Mouse (Mus musculus): ENCODE results near the gene Zzef1. TPM values are rescaled to one million over a fixed set of nuclear protein-coding genes. Genes with fewer than 3 reads are reported as not detected.

Zzef1 gene
- 9.8 and 9.9 TPM in 2 replicates for polyA plus RNA-seq (2014; fragmentation: Nextera tagmentation; extraction: Ambion mirVana)

DNA sequence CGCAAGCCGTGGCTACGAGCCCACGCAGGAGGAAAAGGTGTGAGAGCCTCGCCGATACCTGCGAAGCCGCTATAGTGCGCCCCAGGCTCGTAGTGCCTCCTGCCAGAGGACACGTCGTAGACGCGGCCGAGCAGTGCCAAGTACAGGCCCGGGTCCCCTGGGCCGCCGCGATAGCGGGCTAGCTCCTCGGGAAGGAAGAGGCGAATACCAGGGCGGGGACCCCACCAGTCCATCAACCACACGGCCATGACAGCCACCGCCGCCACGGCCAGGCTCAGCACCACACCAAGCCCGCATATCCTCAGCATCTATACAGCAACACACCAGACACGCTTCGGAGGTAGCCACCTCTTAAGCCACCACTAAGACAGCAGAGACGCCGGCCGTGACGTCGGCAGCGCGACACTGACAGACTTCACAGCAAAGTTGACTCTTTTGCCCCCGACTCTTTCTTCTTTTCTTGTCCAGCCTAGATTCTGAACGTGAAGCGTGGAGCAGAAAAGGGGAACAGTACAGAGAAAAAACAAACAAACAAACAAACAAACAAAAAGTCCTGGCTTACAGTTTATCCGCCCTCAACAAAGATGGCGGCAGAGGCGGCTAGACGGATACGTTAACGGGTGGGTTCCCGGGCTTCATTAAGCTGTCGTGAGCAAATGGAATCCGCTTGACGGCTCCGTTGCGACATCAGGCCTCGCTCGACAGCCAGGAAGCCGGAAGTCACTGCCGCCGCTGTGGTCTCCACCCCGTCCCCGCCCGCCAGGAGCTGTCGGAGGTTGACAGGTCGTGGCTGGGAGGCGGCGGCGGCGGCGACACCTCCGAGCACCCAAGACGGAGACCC, at the start of gene Zzef1, which contains the start of gene Cyb5d2:
TSS of gene Zzef1 (plus strand) at position 772 of the 841 bp plus-strand sequence.
TSS of gene Cyb5d2 (minus strand) at position 688 of the 841 bp plus-strand sequence.
- H3K27me3 ChIP-seq (ENCODE audit: control insufficient read depth, insufficient read depth, low read length), result no peaks in the 10 kb centered on the region
- H3K4me2 ChIP-seq (ENCODE audit: low read length), result peak within 1 kb of the TSS; percentile 91
- peak; percentile 91 for ATAC-seq (ENCODE audit: insufficient number of reproducible peaks, insufficient read depth, low FRiP score, low read depth)
- peak within 1 kb of the TSS; percentile 86 for H3K4me3 ChIP-seq (ENCODE audit: control insufficient read depth in 1 of 2, insufficient read depth in 1 of 2, low read depth in 1 of 2, low read length in 2 of 2)
- 0 out of 2 replicates have a peak, but pooled peaks cover 3% of the 10 kb centered on the region for H3K36me3 ChIP-seq (ENCODE audit: control insufficient read depth, insufficient read depth, low read length)
- H3K9ac ChIP-seq (ENCODE audit: low read length), result peak within 1 kb of the TSS; percentile 88
- H3K4me1 ChIP-seq (ENCODE audit: control insufficient read depth in 2 of 2, insufficient read depth in 2 of 2, low read length in 2 of 2), result peaks cover 2 to 11% of the 10 kb centered on the region in 2 experiments; a peak in 3 of 4 replicates
- peak within 1 kb of the TSS; percentile 83 to 86 for H3K27ac ChIP-seq (replicated peaks in 1 of 2; ENCODE audit: control insufficient read depth in 1 of 2, insufficient read depth in 1 of 2, low read depth in 2 of 2, low read length in 2 of 2)
- under 1% methylated on average over 69 of the region's 69 CpGs for WGBS
- H3K9me3 ChIP-seq (ENCODE audit: control insufficient read depth, low read length), result no peaks in the 10 kb centered on the region

DNA sequence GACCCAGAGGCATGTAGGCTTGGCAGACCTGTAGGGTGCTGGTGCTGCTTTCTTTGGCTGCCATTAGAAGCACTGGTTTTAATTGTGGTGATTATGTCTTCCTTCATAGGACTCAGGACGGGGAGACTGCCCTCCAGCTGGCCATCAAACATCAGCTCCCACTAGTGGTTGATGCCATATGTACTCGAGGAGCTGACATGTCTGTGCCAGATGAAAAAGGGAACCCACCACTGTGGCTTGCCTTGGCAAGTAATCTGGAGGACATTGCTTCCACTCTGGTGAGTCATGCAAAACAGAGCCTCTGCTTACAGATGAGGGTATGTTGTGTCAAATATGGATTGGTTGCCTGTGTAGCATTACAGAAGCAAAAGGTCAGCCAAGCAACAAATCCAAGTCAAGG, 44.1 kb upstream of the Zzef1 start:
- Histone ChIP-seq H3K9ac (ENCODE audit: low read length) (no peak overlapping the region), H3K4me1 (ENCODE audit: control insufficient read depth in 2 of 2, insufficient read depth in 2 of 2, low read length in 2 of 2) (no peaks in the 10 kb centered on the region), H3K4me2 (ENCODE audit: low read length) (no peak overlapping the region), H3K27me3 (ENCODE audit: control insufficient read depth, insufficient read depth, low read length) (no peaks in the 10 kb centered on the region), H3K27ac (replicated peaks in 1 of 2; ENCODE audit: control insufficient read depth in 1 of 2, insufficient read depth in 1 of 2, low read depth in 2 of 2, low read length in 2 of 2) (no peak overlapping the region), H3K9me3 (ENCODE audit: control insufficient read depth, low read length) (no peaks in the 10 kb centered on the region), H3K36me3 (ENCODE audit: control insufficient read depth, insufficient read depth, low read length) (peaks cover 100% of the 10 kb centered on the region), H3K4me3 (ENCODE audit: control insufficient read depth in 1 of 2, insufficient read depth in 1 of 2, low read depth in 1 of 2, low read length in 2 of 2) (no peak overlapping the region)
- no peak for ATAC-seq (ENCODE audit: insufficient number of reproducible peaks, insufficient read depth, low FRiP score, low read depth)
- WGBS, result 31% methylated on average over 2 of the region's 2 CpGs

DNA sequence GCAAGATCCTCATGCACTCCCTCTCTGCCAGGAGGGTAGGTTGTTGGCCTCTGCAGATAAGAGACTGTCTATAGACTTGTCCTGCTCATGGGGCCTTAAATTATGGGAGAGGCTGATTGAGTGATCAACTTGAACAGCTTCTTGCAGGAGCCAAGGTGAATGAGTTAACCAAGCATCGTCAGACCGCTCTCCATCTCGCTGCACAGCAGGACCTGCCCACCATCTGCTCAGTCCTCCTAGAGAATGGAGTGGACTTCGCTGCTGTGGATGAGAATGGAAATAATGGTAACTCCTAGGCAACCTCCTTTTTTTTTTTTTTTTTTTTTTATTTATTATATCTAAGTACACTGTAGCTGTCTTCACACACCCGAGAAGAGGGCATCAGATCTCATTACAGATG, 37.7 kb upstream of the Zzef1 start:
- no peak for ATAC-seq (ENCODE audit: insufficient number of reproducible peaks, insufficient read depth, low FRiP score, low read depth)
- no peaks in the 10 kb centered on the region for H3K4me1 ChIP-seq (ENCODE audit: control insufficient read depth in 2 of 2, insufficient read depth in 2 of 2, low read length in 2 of 2)
- H3K9me3 ChIP-seq (ENCODE audit: control insufficient read depth, low read length), result no peaks in the 10 kb centered on the region
- no peaks in the 10 kb centered on the region for H3K27me3 ChIP-seq (ENCODE audit: control insufficient read depth, insufficient read depth, low read length)
- H3K36me3 ChIP-seq (ENCODE audit: control insufficient read depth, insufficient read depth, low read length), result peaks cover 99% of the 10 kb centered on the region
- no peak overlapping the region for H3K4me2 ChIP-seq (ENCODE audit: low read length)
- H3K27ac ChIP-seq (replicated peaks in 1 of 2; ENCODE audit: control insufficient read depth in 1 of 2, insufficient read depth in 1 of 2, low read depth in 2 of 2, low read length in 2 of 2), result no peak overlapping the region
- H3K4me3 ChIP-seq (ENCODE audit: control insufficient read depth in 1 of 2, insufficient read depth in 1 of 2, low read depth in 1 of 2, low read length in 2 of 2), result no peak overlapping the region
- 98% methylated on average over 5 of the region's 5 CpGs for WGBS
- no peak overlapping the region for H3K9ac ChIP-seq (ENCODE audit: low read length)

DNA sequence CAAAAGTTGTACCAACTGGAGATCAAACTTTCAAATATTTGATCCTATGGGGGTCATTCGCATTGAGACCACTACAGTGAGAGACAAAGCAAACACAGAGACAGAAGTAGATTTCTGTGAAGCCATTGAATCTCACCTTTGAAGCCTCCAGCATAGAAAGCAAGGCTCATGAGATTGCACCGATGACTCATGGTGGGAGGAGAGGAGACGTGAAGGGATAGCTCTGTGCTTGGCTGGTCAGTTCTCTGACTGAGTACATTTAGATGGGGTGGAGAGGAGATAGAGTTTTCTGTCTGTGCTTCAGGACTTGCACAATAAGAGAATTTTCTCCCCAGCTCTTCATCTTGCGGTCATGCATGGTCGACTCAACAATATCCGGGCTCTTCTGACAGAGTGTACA, 36.4 kb upstream of the Zzef1 start:
- WGBS, result 88% methylated on average over 6 of the region's 6 CpGs
- Histone ChIP-seq H3K27ac (replicated peaks in 1 of 2; ENCODE audit: control insufficient read depth in 1 of 2, insufficient read depth in 1 of 2, low read depth in 2 of 2, low read length in 2 of 2) (no peak overlapping the region), H3K4me1 (ENCODE audit: control insufficient read depth in 2 of 2, insufficient read depth in 2 of 2, low read length in 2 of 2) (no peaks in the 10 kb centered on the region), H3K4me2 (ENCODE audit: low read length) (no peak overlapping the region), H3K9me3 (ENCODE audit: control insufficient read depth, low read length) (no peaks in the 10 kb centered on the region), H3K9ac (ENCODE audit: low read length) (no peak overlapping the region), H3K27me3 (ENCODE audit: control insufficient read depth, insufficient read depth, low read length) (no peaks in the 10 kb centered on the region), H3K36me3 (ENCODE audit: control insufficient read depth, insufficient read depth, low read length) (peaks cover 99% of the 10 kb centered on the region), H3K4me3 (ENCODE audit: control insufficient read depth in 1 of 2, insufficient read depth in 1 of 2, low read depth in 1 of 2, low read length in 2 of 2) (no peak overlapping the region)
- no peak for ATAC-seq (ENCODE audit: insufficient number of reproducible peaks, insufficient read depth, low FRiP score, low read depth)

DNA sequence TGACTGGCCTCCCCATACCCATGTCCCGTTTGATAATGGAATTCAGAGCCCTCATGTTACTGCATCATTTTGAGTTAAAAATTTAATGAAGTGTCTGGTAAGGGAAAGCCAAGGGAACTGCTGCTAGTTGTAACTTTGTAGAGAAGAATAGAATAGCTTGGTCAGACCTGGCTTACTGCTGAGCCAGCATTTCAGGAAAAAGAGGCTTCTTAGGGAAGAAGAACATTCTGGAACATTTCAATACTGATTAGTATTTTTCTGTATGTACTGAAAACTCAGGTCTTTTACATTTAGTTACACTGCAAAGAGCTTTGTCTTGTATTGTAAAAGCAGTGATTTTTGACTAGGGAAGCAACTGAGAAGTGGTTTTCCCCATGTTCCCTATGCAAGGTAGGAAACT, 35.2 kb upstream of the Zzef1 start:
- no peak overlapping the region for H3K27ac ChIP-seq (replicated peaks in 1 of 2; ENCODE audit: control insufficient read depth in 1 of 2, insufficient read depth in 1 of 2, low read depth in 2 of 2, low read length in 2 of 2)
- no peaks in the 10 kb centered on the region for H3K9me3 ChIP-seq (ENCODE audit: control insufficient read depth, low read length)
- 76% methylated on average over 1 of the region's 1 CpGs for whole genome bisulfite sequencing
- H3K4me3 ChIP-seq (ENCODE audit: control insufficient read depth in 1 of 2, insufficient read depth in 1 of 2, low read depth in 1 of 2, low read length in 2 of 2), result no peak overlapping the region
- no peak overlapping the region for H3K4me2 ChIP-seq (ENCODE audit: low read length)
- ATAC-seq (ENCODE audit: insufficient number of reproducible peaks, insufficient read depth, low FRiP score, low read depth), result no peak
- peaks cover 90% of the 10 kb centered on the region for H3K36me3 ChIP-seq (ENCODE audit: control insufficient read depth, insufficient read depth, low read length)
- H3K27me3 ChIP-seq (ENCODE audit: control insufficient read depth, insufficient read depth, low read length), result no peaks in the 10 kb centered on the region
- no peak overlapping the region for H3K9ac ChIP-seq (ENCODE audit: low read length)
- no peaks in the 10 kb centered on the region for H3K4me1 ChIP-seq (ENCODE audit: control insufficient read depth in 2 of 2, insufficient read depth in 2 of 2, low read length in 2 of 2)

DNA sequence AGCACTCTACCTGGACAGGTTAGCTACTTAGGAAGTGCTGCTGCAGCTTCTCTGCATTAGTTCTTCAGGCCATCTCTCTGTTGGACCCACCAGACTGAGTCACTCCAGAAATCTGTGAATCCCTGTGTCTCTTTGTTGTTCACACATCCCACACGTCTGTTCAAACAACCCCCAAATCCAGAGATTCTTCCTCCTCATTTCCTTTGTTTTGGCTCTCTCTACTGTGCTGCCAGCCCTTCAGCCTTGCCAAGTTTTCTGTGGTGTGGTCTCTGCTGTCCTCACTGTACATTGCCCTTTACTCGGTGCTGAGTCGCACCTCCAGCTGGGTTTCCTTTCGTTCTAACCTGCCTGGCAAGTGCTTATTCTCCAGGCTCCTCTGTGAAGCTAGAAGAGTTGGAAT, 31.8 kb upstream of the Zzef1 start:
- Histone ChIP-seq H3K9ac (ENCODE audit: low read length) (no peak overlapping the region), H3K4me1 (ENCODE audit: control insufficient read depth in 2 of 2, insufficient read depth in 2 of 2, low read length in 2 of 2) (no peaks in the 10 kb centered on the region), H3K36me3 (ENCODE audit: control insufficient read depth, insufficient read depth, low read length) (peaks cover 78% of the 10 kb centered on the region), H3K9me3 (ENCODE audit: control insufficient read depth, low read length) (no peaks in the 10 kb centered on the region), H3K4me2 (ENCODE audit: low read length) (no peak overlapping the region), H3K4me3 (ENCODE audit: control insufficient read depth in 1 of 2, insufficient read depth in 1 of 2, low read depth in 1 of 2, low read length in 2 of 2) (no peak overlapping the region), H3K27me3 (ENCODE audit: control insufficient read depth, insufficient read depth, low read length) (no peaks in the 10 kb centered on the region), H3K27ac (replicated peaks in 1 of 2; ENCODE audit: control insufficient read depth in 1 of 2, insufficient read depth in 1 of 2, low read depth in 2 of 2, low read length in 2 of 2) (no peak overlapping the region)
- ATAC-seq (ENCODE audit: insufficient number of reproducible peaks, insufficient read depth, low FRiP score, low read depth), result no peak
- 90% methylated on average over 4 of the region's 4 CpGs for WGBS

DNA sequence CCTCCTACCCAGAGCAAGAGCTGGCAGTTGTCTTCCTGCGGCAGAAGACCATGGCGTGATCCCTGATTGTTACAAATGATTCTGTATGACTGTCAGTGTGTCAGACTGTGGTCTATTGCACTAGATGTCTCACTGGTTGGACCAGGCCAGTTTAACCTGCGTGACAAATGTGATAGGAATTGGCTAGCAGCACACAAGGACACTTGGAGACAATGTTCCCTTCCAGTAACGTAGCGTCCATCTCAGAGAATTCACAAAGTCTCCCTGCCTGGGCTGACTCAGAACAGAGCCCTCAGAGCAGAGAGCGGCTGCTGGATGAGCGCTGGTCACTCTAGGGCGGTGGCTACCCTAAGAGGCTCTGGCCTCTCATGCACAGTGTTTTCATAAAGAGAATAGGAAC, 28.3 kb upstream of the Zzef1 start:
- Histone ChIP-seq H3K27me3 (ENCODE audit: control insufficient read depth, insufficient read depth, low read length) (no peaks in the 10 kb centered on the region), H3K27ac (replicated peaks in 1 of 2; ENCODE audit: control insufficient read depth in 1 of 2, insufficient read depth in 1 of 2, low read depth in 2 of 2, low read length in 2 of 2) (no peak overlapping the region), H3K36me3 (ENCODE audit: control insufficient read depth, insufficient read depth, low read length) (peaks cover 56% of the 10 kb centered on the region), H3K4me2 (ENCODE audit: low read length) (no peak overlapping the region), H3K9me3 (ENCODE audit: control insufficient read depth, low read length) (no peaks in the 10 kb centered on the region), H3K4me3 (ENCODE audit: control insufficient read depth in 1 of 2, insufficient read depth in 1 of 2, low read depth in 1 of 2, low read length in 2 of 2) (no peak overlapping the region), H3K9ac (ENCODE audit: low read length) (no peak overlapping the region), H3K4me1 (ENCODE audit: control insufficient read depth in 2 of 2, insufficient read depth in 2 of 2, low read length in 2 of 2) (no peaks in the 10 kb centered on the region)
- no peak for ATAC-seq (ENCODE audit: insufficient number of reproducible peaks, insufficient read depth, low FRiP score, low read depth)
- WGBS, result 90% methylated on average over 8 of the region's 8 CpGs
